Mouse (Mus musculus) C2C12 (cell line): ENCODE data around the gene Pip5kl1. TPM values are rescaled to one million over a fixed set of nuclear protein-coding genes. Genes with fewer than 3 reads are reported as not detected.

ENCODE experiments used
- H3K27me3 ChIP-seq: one replicate; pipeline ENCODE4 v1.6.1; 2011; ENCODE audit not compliant: control insufficient read depth, insufficient read depth, insufficient read length
- H3K36me3 ChIP-seq: one replicate; pipeline ENCODE4 v1.6.1; 2011; ENCODE audit not compliant: control insufficient read depth, insufficient read depth
- H3K4me3 ChIP-seq: one replicate; pipeline ENCODE4 v1.5.1; 2011; ENCODE audit warnings: mild to moderate bottlenecking, control low read depth; ENCODE audit not compliant: poor library complexity, insufficient read depth, severe bottlenecking
- H3K79me2 ChIP-seq: one replicate; pipeline ENCODE4 v1.6.1; 2011; ENCODE audit not compliant: control insufficient read depth, insufficient read depth
- H3K79me3 ChIP-seq: one replicate; pipeline ENCODE4 v1.6.1; 2011; ENCODE audit warnings: low read depth, control low read depth
- H3ac ChIP-seq: one replicate; pipeline ENCODE3; 2011; ENCODE audit warnings: low read depth; ENCODE audit not compliant: control insufficient read depth, insufficient read length
- CEBPB ChIP-seq: IDR thresholded peaks from one replicate; pipeline ENCODE4 v1.6.1; 2011; ENCODE audit warnings: low read depth, mild to moderate bottlenecking, control low read depth, moderate library complexity
- CTCF ChIP-seq: IDR thresholded peaks from one replicate; pipeline ENCODE4 v1.5.1; 2011; ENCODE audit not compliant: control insufficient read depth, insufficient read depth, insufficient read length
- FOSL1 ChIP-seq: IDR thresholded peaks from one replicate; pipeline ENCODE4 v1.8.0; 2011; ENCODE audit warnings: mild to moderate bottlenecking, low read length; ENCODE audit not compliant: poor library complexity, insufficient read depth, severe bottlenecking
- MAX ChIP-seq: IDR thresholded peaks from one replicate; pipeline ENCODE4 v1.6.1; 2011; ENCODE audit warnings: mild to moderate bottlenecking, control low read depth
- MYOD1 ChIP-seq: IDR thresholded peaks from one replicate; pipeline ENCODE4 v1.6.1; 2011; ENCODE audit warnings: low read depth; ENCODE audit not compliant: control insufficient read depth, insufficient read length
- MYOG ChIP-seq: IDR thresholded peaks from one replicate; pipeline ENCODE4 v1.6.1; 2011; ENCODE audit not compliant: control insufficient read depth, insufficient read length; ENCODE audit errors: extremely low read depth
- USF1 ChIP-seq: IDR thresholded peaks from one replicate; pipeline ENCODE4 v1.6.1; 2011; ENCODE audit warnings: low read depth, mild to moderate bottlenecking, control low read depth, moderate library complexity
- polyA plus RNA-seq: library from polyadenylated mRNA; unstranded; fragments of >200 nt; fragmentation: generic; extraction: Trizol; gene quantifications from one replicate; pipeline ENCODE4 v1.2.1, GENCODE M21; 2012; ENCODE audit warnings: missing spikeins

The Pip5kl1 gene
- polyA plus RNA-seq, 1 experiment: 0.05 TPM

DNA sequence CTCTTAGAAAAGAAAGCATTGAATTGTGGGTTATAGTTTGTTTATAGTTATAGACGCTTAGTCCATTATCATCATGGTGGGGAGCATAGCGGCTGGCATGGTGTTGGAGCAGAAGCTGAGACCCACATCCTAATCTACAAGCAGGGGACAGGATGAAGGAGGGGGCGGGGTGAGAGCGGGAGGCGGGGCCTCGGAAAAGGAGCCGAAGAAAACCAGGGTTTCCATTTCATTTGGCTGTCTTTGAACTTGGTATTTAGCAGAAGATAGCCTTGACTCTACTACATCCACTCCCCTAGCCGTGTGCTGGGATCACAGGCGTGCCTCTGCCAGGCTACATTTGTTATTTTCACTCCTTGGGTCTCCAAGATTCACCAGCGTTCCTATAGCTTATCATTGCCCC is 30.0 kb downstream of the Pip5kl1 start:
- peaks cover 28% of the 10 kb centered on the region for H3K79me2 ChIP-seq
- no peak overlapping the region for H3ac ChIP-seq
- no peaks in the 10 kb centered on the region for H3K36me3 ChIP-seq
- TF ChIP-seq USF1 (no peak), MAX (no peak), FOSL1 (no peak), MYOD1 (no peak), CTCF (no peak), MYOG (no peak), CEBPB (no peak)
- H3K27me3 ChIP-seq: no peaks in the 10 kb centered on the region
- no peak overlapping the region for H3K4me3 ChIP-seq
- peaks cover 4% of the 10 kb centered on the region for H3K79me3 ChIP-seq

DNA sequence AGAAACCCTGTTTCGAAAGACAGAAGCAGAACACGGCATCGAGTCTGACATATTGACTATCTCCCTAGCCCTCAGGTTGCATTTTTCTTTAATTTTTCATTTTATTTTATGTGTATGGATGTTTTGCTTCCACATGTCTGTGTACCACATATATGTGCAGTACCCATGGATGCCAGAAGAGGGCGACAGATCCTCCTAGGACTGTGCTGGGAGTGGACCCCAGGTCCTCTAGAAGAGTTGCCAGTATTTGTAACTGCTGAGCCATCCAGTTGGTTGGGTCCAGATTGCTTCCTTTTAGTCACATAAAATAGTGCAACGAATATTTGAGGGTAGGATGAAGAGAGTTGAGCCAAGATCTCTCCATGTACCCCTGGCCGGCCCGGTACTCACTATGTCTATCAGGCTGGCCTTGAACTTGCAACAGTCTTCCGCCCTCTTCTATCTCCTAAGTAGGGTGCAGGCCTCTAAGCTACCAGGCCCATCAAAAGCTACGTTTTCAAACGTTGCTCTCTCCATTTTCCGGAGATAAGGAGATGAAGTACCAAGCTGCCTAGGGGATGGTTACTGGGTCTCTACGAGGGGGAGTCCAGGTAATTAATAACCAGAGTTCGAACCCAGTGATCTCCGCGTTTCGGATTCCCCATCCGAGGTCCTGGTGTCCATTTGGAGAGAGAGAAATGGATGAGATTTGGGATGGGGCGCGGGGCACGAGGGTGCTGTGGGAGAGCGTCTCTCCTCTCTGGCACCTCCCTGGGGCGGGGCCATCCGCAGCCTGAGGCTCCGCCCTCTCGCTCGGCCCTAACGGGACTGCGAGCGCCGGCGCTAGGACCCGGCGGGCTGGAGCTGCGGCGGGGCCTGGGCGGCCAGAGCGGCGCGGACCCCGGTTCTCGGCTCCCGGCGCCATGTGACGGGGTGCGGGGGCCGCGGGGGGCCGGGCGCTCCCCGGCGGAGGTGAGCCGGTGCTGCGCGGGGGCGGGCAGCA is 31.9 kb downstream of the Pip5kl1 start:
- peaks cover 4% of the 10 kb centered on the region for H3K36me3 ChIP-seq
- H3ac ChIP-seq: peak overlapping the region; percentile 89
- H3K79me3 ChIP-seq: peaks cover 15% of the 10 kb centered on the region
- TF ChIP-seq MAX (peak; percentile 37), FOSL1 (no peak), CTCF (peak; percentile 20), MYOD1 (no peak)
- H3K27me3 ChIP-seq: no peaks in the 10 kb centered on the region
- H3K4me3 ChIP-seq: peak overlapping the region; percentile 94
- peaks cover 42% of the 10 kb centered on the region for H3K79me2 ChIP-seq

DNA sequence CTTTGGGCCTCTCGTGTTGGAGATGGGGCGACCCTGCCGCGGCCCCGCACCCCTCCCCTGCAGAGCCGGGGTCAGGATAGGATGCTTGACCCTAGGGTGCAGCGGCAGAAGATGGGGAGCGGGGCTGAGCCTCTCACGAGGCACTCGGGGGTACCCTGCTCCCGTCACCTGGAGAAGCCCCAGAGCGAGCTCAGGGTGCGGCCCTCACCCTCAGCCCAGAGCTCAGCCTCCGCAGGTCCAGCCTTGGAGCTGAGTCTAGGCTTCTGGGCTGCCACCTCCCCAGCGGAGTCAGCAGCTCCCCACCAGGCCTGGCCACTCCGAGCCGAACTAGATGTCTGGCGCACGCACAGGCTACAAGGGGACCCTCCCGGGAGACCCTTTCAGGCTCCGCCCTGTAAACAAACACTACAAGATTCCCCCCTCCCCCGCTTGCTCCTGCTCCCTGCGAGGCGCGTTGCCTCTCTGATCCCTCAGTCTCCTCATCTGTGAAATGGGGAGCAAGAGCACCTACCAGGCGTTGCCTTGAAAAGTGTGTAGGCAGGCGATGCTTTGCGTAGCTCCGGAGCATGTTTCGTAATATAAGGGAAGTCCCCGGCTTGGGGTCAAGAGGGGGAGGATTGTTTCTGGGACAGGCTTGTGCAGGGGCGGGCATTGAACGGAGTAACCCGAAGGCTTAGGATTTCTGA is 32.8 kb downstream of the Pip5kl1 start:
- TF ChIP-seq CEBPB: peak; percentile 72
- TF ChIP-seq FOSL1: no peak
- peaks cover 10% of the 10 kb centered on the region for H3K36me3 ChIP-seq
- peak overlapping the region; percentile 89 for H3ac ChIP-seq
- H3K27me3 ChIP-seq: no peaks in the 10 kb centered on the region
- peak overlapping the region; percentile 94 for H3K4me3 ChIP-seq
- H3K79me2 ChIP-seq: peaks cover 51% of the 10 kb centered on the region
- peaks cover 17% of the 10 kb centered on the region for H3K79me3 ChIP-seq

DNA sequence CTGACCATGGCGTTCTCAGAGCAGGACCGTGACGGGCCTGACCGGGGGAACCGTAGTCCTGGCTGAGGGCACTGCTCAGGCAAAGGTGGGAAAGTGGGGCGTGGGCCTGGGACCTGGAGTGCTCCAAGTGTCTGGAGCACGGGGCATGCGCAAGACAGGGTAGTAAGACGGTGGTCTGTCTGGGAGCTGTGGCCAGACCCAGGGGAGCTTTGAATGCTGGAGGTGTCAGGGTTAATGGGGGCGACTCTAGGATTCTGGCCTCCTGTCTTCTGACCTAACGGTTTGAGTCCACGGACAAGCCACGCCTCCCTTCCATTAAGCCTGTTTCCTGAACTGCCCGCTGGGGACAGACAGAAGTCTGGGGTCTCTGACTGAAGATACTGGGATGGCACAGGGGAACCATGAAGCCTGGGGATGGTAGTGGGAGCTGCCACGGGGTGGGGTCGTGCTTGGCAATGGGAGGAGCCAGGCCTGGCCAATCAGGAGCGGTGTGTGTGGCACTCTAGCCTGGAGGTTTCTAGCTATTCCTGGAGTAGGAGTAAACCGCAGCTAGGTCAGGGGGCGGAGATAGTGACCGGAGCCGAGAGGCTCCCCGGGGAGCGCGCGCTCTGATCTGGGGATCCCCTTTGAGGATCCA is 33.7 kb downstream of the Pip5kl1 start:
- no peak for TF ChIP-seq CEBPB
- no peak for TF ChIP-seq CTCF
- TF ChIP-seq MYOD1: no peak
- no peak for TF ChIP-seq MYOG
- no peak for TF ChIP-seq FOSL1
- TF ChIP-seq USF1: no peak
- TF ChIP-seq MAX: no peak
- H3ac ChIP-seq: peak overlapping the region; percentile 60
- H3K36me3 ChIP-seq: peaks cover 18% of the 10 kb centered on the region
- no peaks in the 10 kb centered on the region for H3K27me3 ChIP-seq
- H3K79me3 ChIP-seq: peaks cover 17% of the 10 kb centered on the region
- peaks cover 53% of the 10 kb centered on the region for H3K79me2 ChIP-seq
- H3K4me3 ChIP-seq: peak overlapping the region; percentile 94

DNA sequence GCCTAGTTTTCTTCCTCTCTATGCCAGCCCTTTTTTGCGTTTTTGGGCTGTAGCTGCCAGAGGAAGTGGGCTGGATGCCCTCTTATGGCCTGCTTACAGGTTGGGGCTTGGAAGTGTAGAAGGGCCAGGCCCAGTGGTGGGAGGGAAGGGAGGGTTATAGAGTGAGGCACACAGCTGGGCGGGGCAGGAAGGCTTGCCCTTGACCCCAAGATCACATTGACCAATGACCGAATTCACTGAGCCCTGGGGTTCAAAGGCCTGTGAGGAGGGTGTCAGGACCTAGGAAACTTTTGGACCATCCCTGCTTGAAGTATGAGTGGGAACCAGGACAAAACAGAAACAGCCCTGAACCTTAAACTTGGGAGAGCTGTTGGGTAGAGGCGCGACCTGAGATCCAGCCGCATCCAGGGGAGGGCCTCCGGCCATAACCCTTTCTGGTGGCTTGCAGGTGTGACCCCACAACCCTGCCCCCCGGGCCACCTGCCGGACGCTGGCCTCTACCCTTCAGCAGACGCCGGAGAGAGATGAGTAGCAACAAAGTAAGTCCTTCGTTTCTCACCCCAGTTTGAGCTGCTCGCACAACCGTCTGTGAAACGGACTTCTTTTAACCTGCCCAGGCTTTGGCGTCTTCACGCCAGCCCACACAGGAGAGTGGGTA is 34.3 kb downstream of the Pip5kl1 start:
- H3K36me3 ChIP-seq: peaks cover 25% of the 10 kb centered on the region
- H3K79me3 ChIP-seq: peaks cover 17% of the 10 kb centered on the region
- H3K27me3 ChIP-seq: no peaks in the 10 kb centered on the region
- TF ChIP-seq USF1 (no peak), CTCF (no peak), MYOD1 (no peak), MAX (no peak), CEBPB (no peak), MYOG (no peak), FOSL1 (no peak)
- H3ac ChIP-seq: peak overlapping the region; percentile 31
- peak overlapping the region; percentile 94 for H3K4me3 ChIP-seq
- H3K79me2 ChIP-seq: peaks cover 53% of the 10 kb centered on the region
